Mouse (Mus musculus) hindbrain, embryonic 14.5 days (tissue): Measurements from ENCODE around the gene Fscn3. TPM values are rescaled to one million over a fixed set of nuclear protein-coding genes. Genes with fewer than 3 reads are reported as not detected.

Experiments
- ATAC-seq: fragments of 200-750 bp; cut with Nextera tagmentation; 2 replicates; pipeline ENCODE4 v1.8.0; 2017; ENCODE audit warnings: moderate number of reproducible peaks, mild to moderate bottlenecking, moderate TSS enrichment, moderate library complexity; ENCODE audit not compliant: low FRiP score
- DNase-seq: peaks from one replicate; pipeline ENCODE4 v3.0.0-alpha.2; 2015; ENCODE audit warnings: low spot score
- H3K27ac ChIP-seq: fragments of 300-500 bp; sonication (generic); 2 replicates; pipeline ENCODE4 v1.5.1; 2014; ENCODE audit warnings: mild to moderate bottlenecking, moderate library complexity
- H3K27me3 ChIP-seq: fragments of 300-500 bp; sonication (generic); 2 replicates; pipeline ENCODE4 v1.6.1; 2014; ENCODE audit warnings: mild to moderate bottlenecking, low read length, mixed read lengths; ENCODE audit not compliant: control insufficient read depth, insufficient read depth
- H3K36me3 ChIP-seq: fragments of 300-500 bp; sonication (generic); replicated peaks from 2 replicates; pipeline ENCODE4 v1.6.1; 2014; ENCODE audit not compliant: control insufficient read depth, insufficient read depth
- H3K4me1 ChIP-seq: fragments of 300-500 bp; sonication (generic); replicated peaks from 2 replicates; pipeline ENCODE4 v1.6.1; 2014; ENCODE audit warnings: antibody characterized with exemption, low read length, mixed read lengths; ENCODE audit not compliant: control insufficient read depth, insufficient read depth
- H3K4me2 ChIP-seq: fragments of 300-500 bp; sonication (generic); replicated peaks from 2 replicates; pipeline ENCODE4 v1.6.1; 2014; ENCODE audit warnings: mild to moderate bottlenecking, moderate library complexity
- H3K4me3 ChIP-seq: fragments of 300-500 bp; sonication (generic); replicated peaks from 2 replicates; pipeline ENCODE4 v1.5.1; 2014; ENCODE audit warnings: mild to moderate bottlenecking, low read length
- H3K9ac ChIP-seq: fragments of 300-500 bp; sonication (generic); 2 replicates; pipeline ENCODE4 v1.6.1; 2014
- H3K9me3 ChIP-seq: fragments of 300-500 bp; sonication (generic); 2 replicates; pipeline ENCODE4 v1.6.1; 2016; ENCODE audit warnings: low read length; ENCODE audit not compliant: control insufficient read depth
- WGBS: fragments of 180-500 bp; shearing (Covaris S2); extraction: QIAGEN DNeasy Blood & Tissue Kit; methylation state at CpG from one replicate; pipeline ENCODE4 v1.1.7; 2014; 5-methylcytosine and 5-hydroxymethylcytosine counted together
- polyA plus RNA-seq: library from polyadenylated mRNA; unstranded; fragments of >200 nt; fragmentation: Nextera tagmentation; extraction: Ambion mirVana; gene quantifications from 2 replicates; pipeline ENCODE4 v1.2.1, GENCODE M21; 2014

The Fscn3 gene
- polyA plus RNA-seq, 1 experiment from 2014 or later = not detected

- H3K4me2 ChIP-seq = no peak within 1 kb of the TSS
- DNase-seq (no peak), ATAC-seq (no peak)
- WGBS = 88% methylated on average over 5 of the region's 5 CpGs
- no peak within 1 kb of the TSS for H3K27ac ChIP-seq
- no peak within 1 kb of the TSS for H3K4me3 ChIP-seq
- no peak within 1 kb of the TSS for H3K9ac ChIP-seq
- H3K27me3 ChIP-seq = no peaks in the 10 kb centered on the region
- H3K36me3 ChIP-seq = no peaks in the 10 kb centered on the region
- H3K9me3 ChIP-seq = no peaks in the 10 kb centered on the region
- no peaks in the 10 kb centered on the region for H3K4me1 ChIP-seq
Observed at GRCm38 (mm10) chr6:28474839-28475238, 47.2 kb downstream of the Fscn3 start, which contains the start of gene Snd1. Snd1 (plus strand) TSS chr6:28475139.

- peak overlapping the region; percentile 92 for H3K4me2 ChIP-seq
- H3K4me1 ChIP-seq = peaks cover 12% of the 10 kb centered on the region
- peak; percentile 98 for DNase-seq
- peak overlapping the region; percentile 78 for H3K4me3 ChIP-seq
- under 1% methylated on average over 66 of the region's 68 CpGs for WGBS
- peak overlapping the region; percentile 67 for H3K27ac ChIP-seq
- no peaks in the 10 kb centered on the region for H3K9me3 ChIP-seq
- no peaks in the 10 kb centered on the region for H3K27me3 ChIP-seq
- H3K36me3 ChIP-seq = no peaks in the 10 kb centered on the region
- ATAC-seq = peak; percentile 99
- peak overlapping the region; percentile 79 for H3K9ac ChIP-seq
Observed at GRCm38 (mm10) chr6:28479865-28480751, 52.5 kb downstream of the Fscn3 start.

- peak overlapping the region; percentile 67 for H3K27ac ChIP-seq
- peaks cover 12% of the 10 kb centered on the region for H3K4me1 ChIP-seq
- H3K9ac ChIP-seq = peak overlapping the region; percentile 79
- H3K27me3 ChIP-seq = no peaks in the 10 kb centered on the region
- peak overlapping the region; percentile 78 for H3K4me3 ChIP-seq
- H3K4me2 ChIP-seq = peak overlapping the region; percentile 92
- DNase-seq (no peak), ATAC-seq (no peak)
- no peaks in the 10 kb centered on the region for H3K9me3 ChIP-seq
- H3K36me3 ChIP-seq = no peaks in the 10 kb centered on the region
- WGBS = 10% methylated on average over 21 of the region's 21 CpGs
Observed at GRCm38 (mm10) chr6:28480752-28481492, 53.3 kb downstream of the Fscn3 start.

- H3K9me3 ChIP-seq = no peaks in the 10 kb centered on the region
- H3K27me3 ChIP-seq = no peaks in the 10 kb centered on the region
- DNase-seq = no peak
- H3K9ac ChIP-seq = peak overlapping the region; percentile 20; the same call in 1 of the 2 replicates
- H3K4me1 ChIP-seq = peaks cover 12% of the 10 kb centered on the region
- no peak overlapping the region for H3K27ac ChIP-seq
- 87% methylated on average over 4 of the region's 4 CpGs for WGBS
- no peak overlapping the region for H3K4me2 ChIP-seq
- no peak overlapping the region for H3K4me3 ChIP-seq
- no peaks in the 10 kb centered on the region for H3K36me3 ChIP-seq
- no peak for ATAC-seq
Observed at GRCm38 (mm10) chr6:28482711-28483315, 55.2 kb downstream of the Fscn3 start.

- no peaks in the 10 kb centered on the region for H3K9me3 ChIP-seq
- H3K27ac ChIP-seq = no peak overlapping the region
- no peak overlapping the region for H3K4me2 ChIP-seq
- H3K4me3 ChIP-seq = no peak overlapping the region
- WGBS = 87% methylated on average over 2 of the region's 2 CpGs
- ATAC-seq = no peak
- no peak overlapping the region for H3K9ac ChIP-seq
- no peaks in the 10 kb centered on the region; the same call in 1 of the 2 replicates for H3K36me3 ChIP-seq
- peaks cover 12% of the 10 kb centered on the region for H3K4me1 ChIP-seq
- DNase-seq = no peak
- H3K27me3 ChIP-seq = no peaks in the 10 kb centered on the region
Observed at GRCm38 (mm10) chr6:28486008-28486407, 58.4 kb downstream of the Fscn3 start.

GRCm38 (mm10) chr6:28486471-28486870 is 58.9 kb downstream of the Fscn3 start:
- ATAC-seq (no peak), DNase-seq (no peak)
- H3K27me3 ChIP-seq = no peaks in the 10 kb centered on the region
- peaks cover 12% of the 10 kb centered on the region for H3K4me1 ChIP-seq
- H3K9ac ChIP-seq = no peak overlapping the region
- no peak overlapping the region for H3K4me2 ChIP-seq
- no peak overlapping the region for H3K27ac ChIP-seq
- WGBS = 90% methylated on average over 2 of the region's 2 CpGs
- no peaks in the 10 kb centered on the region for H3K9me3 ChIP-seq
- no peak overlapping the region for H3K4me3 ChIP-seq
- no peaks in the 10 kb centered on the region; the same call in 1 of the 2 replicates for H3K36me3 ChIP-seq

- 91% methylated on average over 7 of the region's 7 CpGs for WGBS
- no peak for ATAC-seq
- no peak overlapping the region for H3K4me3 ChIP-seq
Observed at GRCm38 (mm10) chr6:28486905-28487304, 59.3 kb downstream of the Fscn3 start.

More at GRCm38 (mm10) chr6:28486905-28487304, 59.3 kb downstream of the Fscn3 start:
- Histone ChIP-seq H3K36me3 (no peaks in the 10 kb centered on the region; the same call in 1 of the 2 replicates), H3K27ac (no peak overlapping the region), H3K9me3 (no peaks in the 10 kb centered on the region), H3K9ac (no peak overlapping the region), H3K4me1 (peaks cover 8% of the 10 kb centered on the region; the same call in 1 of the 2 replicates), H3K4me2 (no peak overlapping the region), H3K27me3 (no peaks in the 10 kb centered on the region)
- no peak for DNase-seq
